Mouse (Mus musculus) heart, embryonic 15.5 days (tissue): ENCODE measurements around the gene Rnls. TPM values are rescaled to one million over a fixed set of nuclear protein-coding genes. Genes with fewer than 3 reads are reported as not detected.

Experiments used
- ATAC-seq: fragments of 200-750 bp; cut with Nextera tagmentation; replicated peaks from 2 replicates; pipeline ENCODE4 v1.8.0; 2017; ENCODE audit warnings: low read depth, moderate TSS enrichment; ENCODE audit not compliant: insufficient number of reproducible peaks, insufficient read depth, low FRiP score
- H3K27ac ChIP-seq: fragments of 300-500 bp; sonication (generic); 2 replicates; pipeline ENCODE4 v1.5.1; 2015; ENCODE audit warnings: mild to moderate bottlenecking, inconsistent platforms
- H3K27me3 ChIP-seq: fragments of 300-500 bp; sonication (generic); 2 replicates; pipeline ENCODE4 v1.6.1; 2015; ENCODE audit warnings: inconsistent platforms
- H3K36me3 ChIP-seq: fragments of 300-500 bp; sonication (generic); 2 replicates; pipeline ENCODE4 v1.6.1; 2015; ENCODE audit warnings: mild to moderate bottlenecking, inconsistent platforms
- H3K4me1 ChIP-seq: fragments of 300-500 bp; sonication (generic); replicated peaks from 2 replicates; pipeline ENCODE4 v1.6.1; 2015; ENCODE audit warnings: inconsistent platforms
- H3K4me2 ChIP-seq: fragments of 300-500 bp; sonication (generic); 2 replicates; pipeline ENCODE4 v1.6.1; 2015; ENCODE audit warnings: inconsistent platforms, mild to moderate bottlenecking, moderate library complexity
- H3K4me3 ChIP-seq: fragments of 300-500 bp; sonication (generic); 2 replicates; pipeline ENCODE4 v1.5.1; 2015; ENCODE audit warnings: mild to moderate bottlenecking, inconsistent platforms
- H3K9ac ChIP-seq: fragments of 300-500 bp; sonication (generic); 2 replicates; pipeline ENCODE4 v1.6.1; 2015; ENCODE audit warnings: mild to moderate bottlenecking, inconsistent platforms
- H3K9me3 ChIP-seq: fragments of 300-500 bp; sonication (generic); replicated peaks from 2 replicates; pipeline ENCODE4 v1.6.1; 2016; ENCODE audit warnings: inconsistent platforms
- WGBS: fragments of 180-500 bp; shearing (Covaris S2); methylation state at CpG from one replicate; pipeline ENCODE4 v1.1.7; 2015; ENCODE audit warnings: mixed read lengths; 5-methylcytosine and 5-hydroxymethylcytosine counted together
- polyA plus RNA-seq: library from polyadenylated mRNA; unstranded; fragments of >200 nt; fragmentation: Nextera tagmentation; extraction: Ambion mirVana; gene quantifications from 2 replicates; pipeline ENCODE4 v1.2.1, GENCODE M21; 2015

The Rnls gene
- polyA plus RNA-seq, 1 experiment from 2014 or later: 11.1 TPM

DNA sequence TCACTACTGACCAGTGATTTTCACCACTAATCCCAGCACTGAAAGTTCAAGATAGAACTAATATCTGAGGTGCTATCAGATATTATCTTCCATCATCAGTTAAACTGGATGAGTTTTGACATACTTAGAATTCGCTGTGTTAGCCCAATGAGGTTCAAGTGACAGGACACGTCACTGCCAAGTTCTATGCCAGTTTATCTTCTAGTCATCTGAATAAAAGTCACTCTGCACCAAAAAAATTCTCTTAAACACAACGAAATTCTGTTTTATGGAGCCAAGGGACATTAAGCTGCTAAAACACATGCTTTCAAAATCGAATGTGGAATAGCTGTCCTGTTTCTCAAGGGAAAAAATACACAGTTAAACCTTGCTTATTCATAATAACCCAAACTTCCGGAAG is 168.3 kb downstream of the Rnls start:
- Histone ChIP-seq H3K4me3 (no peak overlapping the region), H3K27me3 (no peaks in the 10 kb centered on the region), H3K4me1 (peaks cover 3% of the 10 kb centered on the region; the same call in 1 of the 2 replicates), H3K36me3 (no peaks in the 10 kb centered on the region), H3K27ac (no peak overlapping the region), H3K4me2 (no peak overlapping the region), H3K9ac (no peak overlapping the region), H3K9me3 (no peaks in the 10 kb centered on the region)
- 52% methylated on average over 5 of the region's 5 CpGs for WGBS
- ATAC-seq: no peak

DNA sequence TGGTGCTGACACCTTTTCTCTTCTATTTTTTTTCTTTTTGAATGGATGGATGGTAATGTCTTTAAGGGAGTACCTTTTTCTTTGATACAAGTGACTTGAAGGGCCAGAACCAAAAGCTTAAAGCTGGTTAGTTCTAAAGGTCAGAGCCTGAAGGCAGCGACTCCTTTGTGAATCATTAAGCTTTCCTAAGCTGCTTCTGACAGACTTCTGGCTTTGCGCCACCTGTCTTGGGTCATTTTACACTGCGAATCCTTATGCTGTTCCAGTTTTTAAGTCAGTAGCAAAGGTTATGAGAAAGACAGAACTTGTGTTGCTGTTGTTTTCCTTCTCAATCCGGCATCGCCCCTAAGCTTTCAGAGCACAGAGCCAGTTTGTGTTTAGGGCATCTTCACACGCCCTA is 168.8 kb downstream of the Rnls start:
- Histone ChIP-seq H3K27me3 (no peaks in the 10 kb centered on the region), H3K9me3 (no peaks in the 10 kb centered on the region), H3K4me3 (no peak overlapping the region), H3K4me1 (peaks cover 3% of the 10 kb centered on the region; the same call in 1 of the 2 replicates), H3K9ac (no peak overlapping the region), H3K36me3 (no peaks in the 10 kb centered on the region), H3K27ac (no peak overlapping the region), H3K4me2 (no peak overlapping the region)
- WGBS: 69% methylated on average over 6 of the region's 6 CpGs
- ATAC-seq: no peak

DNA sequence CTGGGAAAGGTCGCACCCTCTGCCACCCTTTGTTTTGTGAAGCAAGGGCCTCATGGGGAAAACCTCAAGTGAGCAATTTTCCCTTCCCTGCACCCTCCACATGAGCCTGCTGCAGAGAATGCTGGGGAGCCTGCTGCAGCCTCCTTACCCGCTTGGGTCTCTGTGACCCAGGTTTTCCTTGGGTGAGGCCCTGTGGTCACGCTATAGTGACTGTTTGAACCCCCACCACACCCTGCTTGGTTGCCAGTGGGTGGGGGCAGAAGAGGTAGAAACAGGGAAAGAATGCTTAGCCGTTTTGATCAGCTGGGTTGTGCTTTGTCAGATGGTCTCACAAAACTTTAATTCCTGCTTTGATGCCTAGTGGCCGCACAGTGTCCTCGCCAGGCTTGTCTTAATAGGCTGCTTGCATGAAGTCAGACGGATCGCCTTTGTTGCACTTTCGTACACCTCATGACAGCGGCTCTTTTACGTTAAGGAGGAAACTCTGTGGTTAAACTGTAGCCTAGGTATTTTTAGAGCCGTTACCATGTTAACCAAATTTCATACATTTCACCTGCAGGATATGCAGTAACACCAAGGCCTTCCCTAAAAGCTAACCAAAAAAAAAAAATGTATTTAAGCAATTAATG is 169.4 kb downstream of the Rnls start:
- no peak for ATAC-seq
- Histone ChIP-seq H3K9ac (no peak overlapping the region), H3K4me3 (no peak overlapping the region), H3K4me2 (no peak overlapping the region), H3K27ac (no peak overlapping the region), H3K36me3 (no peaks in the 10 kb centered on the region), H3K27me3 (no peaks in the 10 kb centered on the region), H3K4me1 (peaks cover 3% of the 10 kb centered on the region; the same call in 1 of the 2 replicates), H3K9me3 (no peaks in the 10 kb centered on the region)
- 69% methylated on average over 12 of the region's 12 CpGs for WGBS

DNA sequence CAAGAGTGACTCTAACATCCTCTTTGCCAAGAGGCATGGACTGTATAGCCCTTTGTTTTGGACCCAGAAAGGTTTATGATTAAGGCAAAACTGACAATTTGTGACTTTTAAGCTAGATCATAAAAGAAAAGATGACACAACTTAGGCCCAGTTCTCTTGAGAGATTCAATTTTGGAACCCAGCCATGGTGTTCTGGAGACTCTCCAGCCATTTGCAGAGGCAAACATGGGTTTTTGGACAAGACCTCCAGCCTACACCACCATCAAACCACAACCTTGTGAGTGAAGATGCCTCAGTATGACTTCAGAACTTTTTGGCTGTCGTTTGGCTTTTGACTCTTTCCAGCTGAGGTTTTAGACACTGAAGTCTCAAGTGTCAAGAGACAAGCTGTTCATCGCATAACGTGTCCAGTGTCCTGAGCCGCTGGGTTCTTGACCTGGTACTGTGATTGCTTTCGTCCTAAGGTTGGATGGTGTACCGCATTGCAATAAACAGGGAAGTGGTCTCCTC is 174.2 kb downstream of the Rnls start:
- Histone ChIP-seq H3K4me2 (no peak overlapping the region), H3K4me1 (no peaks in the 10 kb centered on the region), H3K36me3 (no peaks in the 10 kb centered on the region), H3K27me3 (no peaks in the 10 kb centered on the region), H3K9me3 (no peaks in the 10 kb centered on the region), H3K9ac (no peak overlapping the region), H3K4me3 (no peak overlapping the region), H3K27ac (no peak overlapping the region)
- ATAC-seq: no peak
- WGBS: 76% methylated on average over 6 of the region's 6 CpGs

DNA sequence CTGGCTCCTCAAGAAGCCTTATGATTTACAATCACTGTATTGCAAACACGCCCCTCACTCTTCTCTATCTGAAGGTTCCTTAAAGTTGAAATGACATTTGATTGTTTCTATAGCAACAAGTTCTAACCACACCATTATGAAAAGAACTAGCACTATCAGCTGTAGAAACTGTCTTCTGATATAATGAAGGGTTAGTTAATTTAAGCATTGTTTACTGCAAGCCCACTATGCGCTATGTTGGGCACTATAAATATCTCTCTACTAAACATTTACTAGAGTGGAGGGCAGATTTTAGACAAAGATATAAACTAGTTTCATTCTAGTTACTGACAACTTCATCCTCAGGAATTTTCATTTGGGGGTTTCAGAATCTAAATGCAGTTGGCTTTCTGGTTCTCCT is 182.4 kb downstream of the Rnls start:
- no peaks in the 10 kb centered on the region for H3K4me1 ChIP-seq
- no peak overlapping the region for H3K27ac ChIP-seq
- WGBS: 81% methylated on average over 2 of the region's 2 CpGs

DNA sequence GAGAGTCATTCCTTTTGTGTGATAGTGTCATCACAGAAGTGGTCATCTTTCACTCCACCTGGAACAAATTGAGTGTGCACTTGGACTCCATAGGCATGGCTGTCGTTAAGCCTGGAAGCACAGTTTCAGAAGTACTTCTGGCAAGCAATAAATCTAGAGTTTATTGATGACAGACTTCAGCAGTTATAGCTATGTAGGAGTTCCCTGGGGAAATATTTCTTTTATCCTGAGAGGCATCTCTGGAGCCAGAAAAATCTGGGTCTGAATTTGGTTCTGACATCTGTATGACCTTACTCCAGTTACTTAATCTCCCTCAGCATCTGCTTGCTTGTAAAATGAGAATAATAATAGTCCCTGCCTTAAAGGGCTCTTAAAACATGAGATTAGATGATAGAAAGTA is 184.1 kb downstream of the Rnls start:
- 56% methylated on average over 1 of the region's 1 CpGs for WGBS
- Histone ChIP-seq H3K4me3 (no peak overlapping the region), H3K27me3 (no peaks in the 10 kb centered on the region), H3K4me2 (no peak overlapping the region), H3K4me1 (no peaks in the 10 kb centered on the region), H3K36me3 (no peaks in the 10 kb centered on the region), H3K9me3 (no peaks in the 10 kb centered on the region), H3K9ac (no peak overlapping the region), H3K27ac (no peak overlapping the region)
- ATAC-seq: no peak

More for the DNA sequence above, 182.4 kb downstream of the Rnls start:
- Histone ChIP-seq H3K36me3 (no peaks in the 10 kb centered on the region), H3K9ac (no peak overlapping the region), H3K4me2 (no peak overlapping the region), H3K27me3 (no peaks in the 10 kb centered on the region), H3K4me3 (no peak overlapping the region), H3K9me3 (no peaks in the 10 kb centered on the region)
- ATAC-seq: no peak

DNA sequence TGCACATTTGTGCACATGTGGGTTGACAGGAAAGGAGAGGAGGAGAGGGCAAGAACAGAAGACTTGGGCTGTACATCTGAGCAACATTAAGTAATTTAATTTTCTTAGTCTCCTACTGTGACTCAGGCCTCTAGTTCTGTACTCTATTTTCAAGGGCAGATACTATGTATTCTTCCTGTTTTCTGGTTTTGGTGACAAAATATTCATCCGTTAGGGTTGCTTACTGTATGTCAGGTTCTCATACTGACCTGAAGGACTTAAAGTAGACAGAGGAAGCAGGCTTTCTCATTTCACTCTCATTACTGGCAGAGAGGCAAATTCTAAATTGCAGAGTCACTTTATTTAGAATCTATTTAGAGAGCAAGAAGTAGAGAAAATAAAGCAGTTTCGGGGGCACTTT is 186.7 kb downstream of the Rnls start:
- Histone ChIP-seq H3K4me3 (no peak overlapping the region), H3K9me3 (no peaks in the 10 kb centered on the region), H3K4me2 (no peak overlapping the region), H3K27me3 (no peaks in the 10 kb centered on the region), H3K4me1 (no peaks in the 10 kb centered on the region), H3K36me3 (no peaks in the 10 kb centered on the region), H3K27ac (no peak overlapping the region), H3K9ac (no peak overlapping the region)
- 78% methylated on average over 2 of the region's 2 CpGs for WGBS
- no peak for ATAC-seq

DNA sequence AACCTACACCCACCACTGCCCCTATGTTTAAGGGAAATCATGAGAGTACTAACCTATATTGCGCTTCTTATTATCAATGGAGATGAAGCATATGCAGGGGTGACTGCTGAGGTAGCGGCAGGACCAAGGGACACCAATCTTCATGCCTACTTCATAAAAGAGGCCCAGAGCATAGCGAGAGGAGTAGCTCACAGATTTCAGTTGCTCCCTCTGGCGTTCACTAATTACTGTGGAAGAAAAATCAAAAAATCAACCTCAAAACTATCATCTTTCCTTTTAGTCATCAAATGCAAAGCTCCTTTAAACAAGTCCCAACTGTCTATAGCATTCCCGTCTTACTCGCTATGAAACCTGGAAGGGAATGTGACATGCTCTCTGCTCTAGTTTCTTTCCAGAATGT is 189.7 kb downstream of the Rnls start:
- Histone ChIP-seq H3K4me3 (no peak overlapping the region), H3K4me2 (no peak overlapping the region)
- 75% methylated on average over 6 of the region's 6 CpGs for WGBS

DNA sequence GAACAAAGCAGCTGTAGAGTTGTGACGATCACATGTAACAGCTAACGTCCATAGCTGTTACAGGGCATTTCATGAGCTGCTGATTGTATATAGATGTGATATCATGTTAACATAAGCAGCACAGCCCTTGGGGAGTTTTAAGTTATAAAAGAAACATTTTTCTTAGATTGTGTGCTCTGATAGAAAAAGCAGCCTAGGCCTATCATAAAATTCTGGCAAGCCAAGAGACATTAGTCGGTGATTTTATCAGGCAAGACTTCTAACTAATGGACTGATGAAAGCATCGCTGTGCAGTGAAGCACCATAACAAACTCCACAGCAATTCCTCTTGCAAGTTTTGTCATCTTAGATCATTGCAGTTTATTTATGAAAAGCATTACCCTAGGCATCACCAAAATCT is 190.9 kb downstream of the Rnls start:
- H3K27me3 ChIP-seq: no peaks in the 10 kb centered on the region
- 66% methylated on average over 4 of the region's 4 CpGs for WGBS
- no peak overlapping the region for H3K27ac ChIP-seq
- H3K9me3 ChIP-seq: no peaks in the 10 kb centered on the region
- no peak overlapping the region for H3K4me2 ChIP-seq
- no peak overlapping the region for H3K9ac ChIP-seq
- no peak for ATAC-seq
- no peak overlapping the region for H3K4me3 ChIP-seq
- H3K36me3 ChIP-seq: no peaks in the 10 kb centered on the region
- H3K4me1 ChIP-seq: no peaks in the 10 kb centered on the region

More for the DNA sequence above, 189.7 kb downstream of the Rnls start:
- no peaks in the 10 kb centered on the region for H3K36me3 ChIP-seq
- H3K4me1 ChIP-seq: no peaks in the 10 kb centered on the region
- no peak overlapping the region for H3K27ac ChIP-seq
- no peaks in the 10 kb centered on the region for H3K9me3 ChIP-seq
- no peaks in the 10 kb centered on the region for H3K27me3 ChIP-seq
- H3K9ac ChIP-seq: no peak overlapping the region
- no peak for ATAC-seq

DNA sequence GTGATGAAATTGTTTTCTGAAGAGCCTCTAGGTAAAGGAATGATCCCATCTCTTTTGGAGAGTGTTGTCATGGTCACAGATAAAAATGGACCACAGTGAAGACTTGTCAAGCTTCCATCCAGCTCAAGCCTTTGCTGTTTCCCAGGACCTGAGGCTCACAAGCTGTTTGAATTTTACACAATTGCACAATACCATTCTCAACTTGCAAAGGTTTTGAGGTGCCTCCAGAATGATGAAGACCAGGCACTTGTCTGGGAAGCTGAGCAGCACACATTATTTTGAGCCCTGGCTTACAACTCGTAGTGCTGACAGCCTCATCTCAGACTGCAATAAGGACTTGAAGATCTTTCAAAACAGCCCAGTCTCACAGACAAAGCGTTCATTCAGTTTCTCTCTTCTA is 200.0 kb downstream of the Rnls start:
- Histone ChIP-seq H3K4me2 (no peak overlapping the region), H3K4me3 (no peak overlapping the region), H3K27ac (no peak overlapping the region), H3K4me1 (no peaks in the 10 kb centered on the region), H3K27me3 (no peaks in the 10 kb centered on the region), H3K9me3 (no peaks in the 10 kb centered on the region), H3K36me3 (no peaks in the 10 kb centered on the region), H3K9ac (no peak overlapping the region)
- 28% methylated on average over 2 of the region's 2 CpGs for WGBS
- ATAC-seq: no peak

DNA sequence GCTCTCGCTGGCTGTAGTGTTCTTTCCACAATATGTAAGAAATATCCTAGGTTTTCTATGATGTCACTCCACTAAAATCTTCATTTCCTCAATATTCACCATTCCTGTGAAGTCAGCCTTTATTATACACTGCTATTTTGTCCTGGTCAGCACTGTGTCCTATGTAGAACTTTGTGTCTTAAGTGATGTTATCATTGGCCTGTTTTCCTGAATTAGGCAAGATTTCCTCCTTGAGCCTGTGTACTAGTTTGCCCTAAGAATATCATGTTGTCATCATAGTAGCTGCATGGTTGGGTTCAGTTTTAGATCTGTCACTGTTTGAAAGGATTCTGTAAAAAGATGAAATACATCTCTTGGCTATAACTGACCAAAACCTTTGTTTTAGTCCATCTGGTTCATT is 203.3 kb downstream of the Rnls start:
- Histone ChIP-seq H3K4me1 (no peaks in the 10 kb centered on the region), H3K27ac (no peak overlapping the region), H3K36me3 (no peaks in the 10 kb centered on the region), H3K9me3 (no peaks in the 10 kb centered on the region), H3K4me2 (no peak overlapping the region), H3K27me3 (no peaks in the 10 kb centered on the region), H3K9ac (no peak overlapping the region), H3K4me3 (no peak overlapping the region)
- 86% methylated on average over 1 of the region's 1 CpGs for WGBS
- ATAC-seq: no peak

DNA sequence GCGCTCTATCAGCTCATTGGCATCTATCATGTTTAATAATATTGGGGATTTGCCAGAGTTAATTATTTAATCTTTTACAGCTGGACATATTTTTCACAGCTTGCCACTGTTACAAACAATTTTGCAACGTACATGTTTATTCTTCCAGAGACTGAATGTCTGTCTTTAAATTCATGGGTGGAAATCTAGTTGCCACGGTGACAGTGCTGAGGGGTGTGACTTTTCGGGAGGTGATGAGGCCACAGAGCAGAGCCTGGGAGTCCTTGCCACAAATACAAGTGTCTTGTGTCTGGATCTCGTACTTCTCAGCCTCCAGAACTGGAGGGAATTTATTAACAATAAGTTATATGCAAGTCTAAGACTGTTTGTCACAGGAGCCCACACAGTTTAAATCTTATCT is 212.5 kb downstream of the Rnls start:
- no peak for ATAC-seq
- H3K27ac ChIP-seq: no peak overlapping the region
- 64% methylated on average over 5 of the region's 5 CpGs for WGBS
- no peak overlapping the region for H3K4me2 ChIP-seq
- no peaks in the 10 kb centered on the region for H3K4me1 ChIP-seq
- no peak overlapping the region for H3K4me3 ChIP-seq
- H3K9ac ChIP-seq: no peak overlapping the region
- no peaks in the 10 kb centered on the region for H3K27me3 ChIP-seq
- no peaks in the 10 kb centered on the region for H3K9me3 ChIP-seq
- no peaks in the 10 kb centered on the region for H3K36me3 ChIP-seq
